Mouse (Mus musculus) ES-E14 (cell line): ENCODE measurements around the gene Gm11564.

Source experiments
- CHD2 ChIP-seq: IDR thresholded peaks from 2 replicates; pipeline ENCODE4 v1.6.1; 2014; ENCODE audit warnings: mild to moderate bottlenecking, low read depth, low read length, inconsistent platforms
- MAFK ChIP-seq: IDR thresholded peaks from 2 replicates; pipeline ENCODE4 v1.6.1; 2014; ENCODE audit warnings: mild to moderate bottlenecking, low read depth, low read length, inconsistent platforms; ENCODE audit not compliant: insufficient read depth
- ZC3H11A ChIP-seq: IDR thresholded peaks from 2 replicates; pipeline ENCODE4 v1.6.1; 2012; ENCODE audit warnings: low read depth, mild to moderate bottlenecking, inconsistent platforms, low read length, borderline replicate concordance
- ZNF384 ChIP-seq: IDR thresholded peaks from 2 replicates; pipeline ENCODE4 v1.6.1; 2012; ENCODE audit warnings: low read depth, low read length, inconsistent platforms

GRCm38 (mm10) chr11:99768410-99768809 lies 47.1 kb downstream of the Gm11564 start:
- TF ChIP-seq CHD2 (no peak), MAFK (no peak), ZNF384 (no peak), ZC3H11A (no peak)
